Mouse (Mus musculus): ENCODE measurements around the gene Iqub.

- no peak for TF ChIP-seq CTCF (IDR thresholded peaks at IDR 0.05; ENCODE audit: borderline replicate concordance, insufficient read depth, low read length)
- TF ChIP-seq POLR2A (IDR thresholded peaks at IDR 0.05; ENCODE audit: low read depth, low read length): no peak
Measured at GRCm38 (mm10) chr6:24415500-24415899, 99.4 kb downstream of the Iqub start.
